Comparison of ENCODE assay signal across 8 mouse cellular contexts in genomic region chr5:53809115-53809991, GRCm38 (mm10). TPM values are rescaled to one million over a fixed set of nuclear protein-coding genes. Genes with fewer than 3 reads are reported as not detected.
DNase-seq lines count a peak whose midpoint lies in the region; ATAC-seq lines count a peak whose summit lies in the region.

Gene Tbc1d19 (plus strand): TSS chr5:53809606.

- WGBS in hindbrain, embryonic 14.5 days, result 6% methylated on average over 36 of the region's 36 CpGs

- no peaks in the 10 kb centered on the region for H3K36me3 ChIP-seq in hindbrain, embryonic 14.5 days (replicated peaks; ENCODE audit: control insufficient read depth, insufficient read depth)

- no peaks in the 10 kb centered on the region for H3K9me3 ChIP-seq in hindbrain, embryonic 14.5 days (ENCODE audit: control insufficient read depth, low read length)

- H3K4me1 ChIP-seq in hindbrain, embryonic 14.5 days (replicated peaks; ENCODE audit: control insufficient read depth, insufficient read depth, low read length), result peaks cover 19% of the 10 kb centered on the region

- H3K4me3 ChIP-seq in hindbrain, embryonic 14.5 days (replicated peaks; ENCODE audit: low read length), result peak within 1 kb of the TSS; percentile 60

- peak within 1 kb of the TSS; percentile 65 for H3K4me2 ChIP-seq in hindbrain, embryonic 14.5 days (replicated peaks)

- peak; percentile 66 for DNase-seq in T-cell, adult 2 months (ENCODE audit: low spot score)
- DNase-seq in cerebellum, postnatal 36 days, result peak; percentile 81 to 85
- DNase-seq in frontal cortex, postnatal 36 days (ENCODE audit: low spot score in 2 of 2), result peak; percentile 87 to 89
- peak; percentile 83 for DNase-seq in hindbrain, embryonic 14.5 days (ENCODE audit: low spot score)
- peak; percentile 83 to 87 for DNase-seq in layer of hippocampus, postnatal 36 days
- DNase-seq in lung, postnatal 25 days (ENCODE audit: low spot score), result peak; percentile 84
- DNase-seq in retina, adult 2 months (ENCODE audit: low read depth, low spot score), result peak; percentile 69
- peak; percentile 79 for DNase-seq in thymus, postnatal 25 days

- peak within 1 kb of the TSS; percentile 60 for H3K9ac ChIP-seq in hindbrain, embryonic 14.5 days

- peak; percentile 99 for ATAC-seq in hindbrain, embryonic 14.5 days (ENCODE audit: low FRiP score)

- no peaks in the 10 kb centered on the region for H3K27me3 ChIP-seq in hindbrain, embryonic 14.5 days (ENCODE audit: control insufficient read depth, insufficient read depth, low read length)

- peak within 1 kb of the TSS; percentile 47; the same call in 1 of the 2 replicates for H3K27ac ChIP-seq in hindbrain, embryonic 14.5 days

RNA-seq across cellular contexts. Expression of gene Tbc1d19, which starts in this region (rescaled TPM):
- polyA plus RNA-seq in hindbrain, embryonic 14.5 days (2014; fragmentation: Nextera tagmentation; extraction: Ambion mirVana), result 70.1 and 77.0 TPM in 2 replicates
- 10 to 100 TPM; 54.2 to 68.1 TPM for total RNA-seq in layer of hippocampus, postnatal 36 days (2021)

Comparison
In these comparisons a context has a peak if more than half of its experiments do, and no peak if none do; other contexts are left out.
1. Peak in every context shown above with its lines: DNase-seq, ATAC-seq, H3K4me3 ChIP-seq and H3K27ac ChIP-seq.